Mouse (Mus musculus) yolk sac, embryonic 10.5 days (tissue): ENCODE results near the gene Zswim3.
"Not testable (repeated sequence)": the region's sequence is repeated elsewhere in the genome, so short reads cannot be mapped to it uniquely, and the experiment has no call there.

Source experiments
- DNase-seq: peaks from one replicate; pipeline ENCODE4 v3.0.0-alpha.2; 2017; ENCODE audit warnings: low spot score

The Zswim3 gene

GRCm38 (mm10) chr2:164813557-164813956, 8.7 kb downstream of the Zswim3 start:
- no peak for DNase-seq

GRCm38 (mm10) chr2:164815348-164815747, 10.4 kb downstream of the Zswim3 start:
- no peak for DNase-seq

GRCm38 (mm10) chr2:164815821-164816220, 10.9 kb downstream of the Zswim3 start:
- no peak for DNase-seq

GRCm38 (mm10) chr2:164817206-164817605, 12.3 kb downstream of the Zswim3 start:
- no peak for DNase-seq

- no peak for DNase-seq
Observed at GRCm38 (mm10) chr2:164817703-164818102, 12.8 kb downstream of the Zswim3 start.

GRCm38 (mm10) chr2:164821060-164821459, 16.2 kb downstream of the Zswim3 start:
- DNase-seq = no peak

- peak; percentile 98 for DNase-seq
Observed at GRCm38 (mm10) chr2:164822636-164823165, 17.8 kb downstream of the Zswim3 start, which contains the start of gene Zswim1. Zswim1 (plus strand) TSS chr2:164822686.

- DNase-seq = peak; percentile 60
Observed at GRCm38 (mm10) chr2:164823181-164823585, 18.3 kb downstream of the Zswim3 start.

GRCm38 (mm10) chr2:164823969-164824368, 19.1 kb downstream of the Zswim3 start:
- no peak for DNase-seq

GRCm38 (mm10) chr2:164825521-164825920, 20.6 kb downstream of the Zswim3 start:
- no peak for DNase-seq

- no peak for DNase-seq
Observed at GRCm38 (mm10) chr2:164827146-164827850, 22.4 kb downstream of the Zswim3 start.

GRCm38 (mm10) chr2:164828437-164828836, 23.5 kb downstream of the Zswim3 start, which contains the start of gene Spata25:
Spata25 (minus strand) TSS chr2:164828537.
- DNase-seq = no peak

- no peak for DNase-seq
Observed at GRCm38 (mm10) chr2:164829090-164829489, 24.2 kb downstream of the Zswim3 start.

- peak; percentile 82 for DNase-seq
Observed at GRCm38 (mm10) chr2:164831029-164831428, 26.1 kb downstream of the Zswim3 start.

GRCm38 (mm10) chr2:164832032-164832747, 27.3 kb downstream of the Zswim3 start:
- no peak for DNase-seq

GRCm38 (mm10) chr2:164832748-164833301, 27.9 kb downstream of the Zswim3 start, which contains the start of gene Ctsa:
Ctsa (plus strand) TSS chr2:164832873.
- DNase-seq = peak; percentile 85

GRCm38 (mm10) chr2:164833314-164833959, 28.5 kb downstream of the Zswim3 start, which contains the start of gene Neurl2:
Neurl2 (minus strand) TSS chr2:164833456.
- DNase-seq = peak; percentile 92

- DNase-seq = no peak
Observed at GRCm38 (mm10) chr2:164834531-164834930, 29.6 kb downstream of the Zswim3 start.

- DNase-seq = no peak
Observed at GRCm38 (mm10) chr2:164835164-164835563, 30.3 kb downstream of the Zswim3 start.

GRCm38 (mm10) chr2:164845782-164846181, 40.9 kb downstream of the Zswim3 start:
- no peak for DNase-seq

GRCm38 (mm10) chr2:164850061-164850460, 45.2 kb downstream of the Zswim3 start:
- DNase-seq = no peak

- not testable (repeated sequence) for DNase-seq
Observed at GRCm38 (mm10) chr2:164855572-164855971, 50.7 kb downstream of the Zswim3 start.
